9 mouse cellular contexts compared by ENCODE assay signal in the genomic region with DNA sequence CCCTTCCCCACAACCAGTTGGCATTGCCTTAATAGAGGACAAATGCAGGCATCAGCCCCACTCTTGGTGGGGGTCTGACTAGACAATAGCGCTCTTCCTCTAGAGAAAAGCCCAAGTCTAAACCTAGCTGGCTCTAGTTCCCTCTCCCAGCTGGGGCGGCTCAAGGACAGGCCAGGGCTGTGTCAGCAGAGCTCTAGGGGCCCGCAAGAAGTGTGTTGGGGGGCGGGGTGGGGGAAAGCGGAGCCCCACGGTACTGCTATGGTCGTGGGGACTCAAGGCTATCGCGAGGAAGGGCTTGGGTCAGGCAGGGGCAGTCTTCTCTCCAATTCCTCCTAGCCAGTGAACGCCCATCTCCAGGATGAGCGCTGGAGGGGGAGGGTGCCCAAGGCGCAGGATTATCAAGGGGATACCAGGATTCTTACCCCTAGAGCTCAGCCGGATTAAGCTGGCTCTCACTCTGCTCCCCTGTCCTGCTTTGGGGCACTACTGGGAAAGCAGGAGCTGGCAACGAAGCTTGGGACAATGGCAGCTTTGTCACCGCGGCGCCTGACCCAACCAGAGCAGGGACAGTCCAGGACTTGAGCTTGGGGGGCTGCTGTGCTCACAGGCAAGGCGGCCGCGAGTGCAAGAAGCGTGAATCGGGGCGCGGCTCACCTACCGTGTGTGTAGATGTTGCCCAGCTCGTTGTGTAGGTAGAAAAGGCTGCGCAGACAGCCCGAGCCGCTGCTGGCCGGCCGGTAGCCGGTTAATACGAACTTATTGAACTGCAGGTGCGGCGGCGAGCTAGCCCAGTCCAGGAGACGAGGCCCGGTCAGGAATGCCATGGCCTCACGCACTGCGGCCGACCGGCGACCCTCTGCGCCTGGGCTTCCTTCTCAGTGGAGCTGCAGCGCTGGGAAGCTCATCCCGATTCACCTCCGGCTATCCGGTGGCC. TPM values are rescaled to one million over a fixed set of nuclear protein-coding genes. Genes with fewer than 3 reads are reported as not detected.
DNase-seq lines count a peak whose midpoint lies in the region; ATAC-seq and TF ChIP-seq lines count a peak whose summit lies in the region.
"Had no signal": no experiment of that assay in that cellular context is flagged by ENCODE, and none has a peak within 500 bp of the region (broad histone marks: within the 10 kb centered on the region; RNA-seq: fewer than 3 reads in every experiment).

No protein-coding gene starts in this region.

- DNase-seq in layer of hippocampus, adult 11-12 months (ENCODE audit: low spot score): peak; percentile 60
- DNase-seq in layer of hippocampus, adult 8-10 months (ENCODE audit: low spot score in 2 of 2): no peak
- DNase-seq in Patski (ENCODE audit: low read depth, low spot score): no peak
- DNase-seq in intestine, embryonic 14.5 days (ENCODE audit: low spot score): peak; percentile 85
- peak; percentile 32 for DNase-seq in lung, postnatal 36 days

- H3K4me3 ChIP-seq in intestine, embryonic 14.5 days (ENCODE audit: low read depth, low read length): peak overlapping the region; percentile 51
- H3K4me3 ChIP-seq in stomach, embryonic 14.5 days (ENCODE audit: low read depth, low read length): peak overlapping the region; percentile 73

- 0 out of 2 replicates have a peak, but pooled peaks cover 25% of the 10 kb centered on the region for H3K36me3 ChIP-seq in intestine, embryonic 14.5 days (ENCODE audit: control insufficient read depth, insufficient read depth, low read length)
- peaks cover 9% of the 10 kb centered on the region; the same call in 1 of the 2 replicates for H3K36me3 ChIP-seq in stomach, embryonic 14.5 days (ENCODE audit: control insufficient read depth, insufficient read depth, low read length)

- in situ Hi-C loops in Patski (cut with MboI; ENCODE audit: low pct_unique_long_range_greater_than_20kb): no loop called here

- WGBS in intestine, embryonic 14.5 days: 2% methylated on average over 47 of the region's 48 CpGs
- WGBS in stomach, embryonic 14.5 days: 1% methylated on average over 48 of the region's 48 CpGs

- peak overlapping the region; percentile 44 for H3K9ac ChIP-seq in intestine, embryonic 14.5 days (ENCODE audit: low read length)
- peak overlapping the region; percentile 51 for H3K9ac ChIP-seq in stomach, embryonic 14.5 days (replicated peaks; ENCODE audit: low read depth, low read length)

- H3K9me3 ChIP-seq in intestine, embryonic 14.5 days (ENCODE audit: control insufficient read depth, low read length): no peaks in the 10 kb centered on the region
- no peaks in the 10 kb centered on the region for H3K9me3 ChIP-seq in stomach, embryonic 14.5 days (ENCODE audit: control insufficient read depth, low read depth, low read length)

- H3K27me3 ChIP-seq in Patski: no peaks in the 10 kb centered on the region
- peaks cover 47% of the 10 kb centered on the region for H3K27me3 ChIP-seq in intestine, embryonic 14.5 days (replicated peaks; ENCODE audit: control insufficient read depth, insufficient read depth, low read length)
- peaks cover 27% of the 10 kb centered on the region for H3K27me3 ChIP-seq in stomach, embryonic 14.5 days (ENCODE audit: control insufficient read depth, insufficient read depth, low read length)

- H3K4me1 ChIP-seq in intestine, embryonic 14.5 days (replicated peaks; ENCODE audit: control insufficient read depth, insufficient read depth, low read length): peaks cover 25% of the 10 kb centered on the region; the same call in 1 of the 2 replicates
- H3K4me1 ChIP-seq in stomach, embryonic 14.5 days (ENCODE audit: control insufficient read depth, insufficient read depth, low read length): peaks cover 11% of the 10 kb centered on the region; the same call in 1 of the 2 replicates

- TF ChIP-seq CTCF in Patski (IDR thresholded peaks at IDR 0.05): no peak

- POLR2A ChIA-PET in Patski (lab: Charles Lee): interaction anchor here (1.2 kb wide), 1 partner anchor 13 kb away, joined by 4 read pairs; no protein-coding TSS in a partner anchor

- ATAC-seq in Patski: peak; percentile 11
- peak; percentile 10; the same call in 1 of the 2 replicates for ATAC-seq in erythroblast, adult 5-6 weeks (replicated peaks; ENCODE audit: low FRiP score, poor library complexity, severe bottlenecking)
- ATAC-seq in intestine, embryonic 14.5 days (replicated peaks; ENCODE audit: low FRiP score, low TSS enrichment, low read depth): peak; percentile 29; the same call in 1 of the 2 replicates
- ATAC-seq in stomach, embryonic 14.5 days (ENCODE audit: insufficient number of reproducible peaks, insufficient read depth, low FRiP score, low read depth): peak; percentile 3; the same call in 1 of the 2 replicates
- no peak for ATAC-seq in megakaryocyte-erythroid progenitor cell, adult 5-6 weeks (replicated peaks; ENCODE audit: low FRiP score, low TSS enrichment, poor library complexity, severe bottlenecking)

- peak overlapping the region; percentile 83 for H3K4me2 ChIP-seq in intestine, embryonic 14.5 days (ENCODE audit: low read length)
- peak overlapping the region; percentile 99 for H3K4me2 ChIP-seq in stomach, embryonic 14.5 days (replicated peaks; ENCODE audit: low read depth, low read length)

- no peak overlapping the region for H3K27ac ChIP-seq in intestine, embryonic 14.5 days (ENCODE audit: low read depth)
- peak overlapping the region; percentile 22; the same call in 1 of the 2 replicates for H3K27ac ChIP-seq in stomach, embryonic 14.5 days (ENCODE audit: low read length)

- CTCF ChIA-PET in Patski (lab: Charles Lee): interaction anchor here (0.9 to 1.6 kb wide), 6 partner anchors 9 to 33 kb away, joined by 3 to 5 read pairs (median 4); no protein-coding TSS in a partner anchor

RNA-seq across cellular contexts. Expression of a gene that starts 1.2 kb away (rescaled TPM):
- 10 to 100 TPM; 53.1 to 56.9 (median 53.6) TPM for total RNA-seq in layer of hippocampus, adult 8-10 months (2022)
- 7.3 TPM for polyA plus RNA-seq in Patski (2021)
- total RNA-seq in erythroblast, adult 5-6 weeks (2015; ENCODE audit: low replicate concordance): 1.2 TPM in 1 of 2 replicates, not detected in the other
- total RNA-seq in erythroblast, adult 5-6 weeks (2017; ENCODE audit: low replicate concordance): 1.4 and 4.3 TPM in 2 replicates
- polyA plus RNA-seq in intestine, embryonic 14.5 days (2014; fragmentation: Nextera tagmentation; extraction: Ambion mirVana): 18.4 and 18.6 TPM in 2 replicates
- 24.7 and 25.2 TPM in 2 replicates for polyA plus RNA-seq in stomach, embryonic 14.5 days (2014; fragmentation: Nextera tagmentation; extraction: Ambion mirVana)
- total RNA-seq in megakaryocyte-erythroid progenitor cell, adult 5-6 weeks (2014; fragmentation: Nextera tagmentation): 7.2 and 13.3 TPM in 2 replicates
- total RNA-seq in megakaryocyte-erythroid progenitor cell, adult 5-6 weeks (2017): 6.2 and 11.6 TPM in 2 replicates

RNA-seq across cellular contexts. Expression of a gene that starts 6.2 kb away (rescaled TPM):
- total RNA-seq in layer of hippocampus, adult 8-10 months (2022): 1 to 10 TPM in 1 of 4 experiments, under 1 TPM in 3; 0.51 to 1.3 (median 0.68) TPM
- polyA plus RNA-seq in Patski (2021): not detected
- total RNA-seq in erythroblast, adult 5-6 weeks (2015; ENCODE audit: low replicate concordance): not detected in 2 replicates
- not detected in 2 replicates for total RNA-seq in erythroblast, adult 5-6 weeks (2017; ENCODE audit: low replicate concordance)
- 0.16 and 0.19 TPM in 2 replicates for polyA plus RNA-seq in intestine, embryonic 14.5 days (2014; fragmentation: Nextera tagmentation; extraction: Ambion mirVana)
- polyA plus RNA-seq in stomach, embryonic 14.5 days (2014; fragmentation: Nextera tagmentation; extraction: Ambion mirVana): 0.45 and 0.69 TPM in 2 replicates
- total RNA-seq in megakaryocyte-erythroid progenitor cell, adult 5-6 weeks (2014; fragmentation: Nextera tagmentation): 0.52 TPM in 1 of 2 replicates, not detected in the other
- not detected in 2 replicates for total RNA-seq in megakaryocyte-erythroid progenitor cell, adult 5-6 weeks (2017)

RNA-seq across cellular contexts. Expression of a gene that starts 13.3 kb away (rescaled TPM):
- 1 to 10 TPM; 4.3 to 5.2 (median 4.7) TPM for total RNA-seq in layer of hippocampus, adult 8-10 months (2022)
- 13.3 TPM for polyA plus RNA-seq in Patski (2021)
- total RNA-seq in erythroblast, adult 5-6 weeks (2015; ENCODE audit: low replicate concordance): 10.0 and 14.2 TPM in 2 replicates
- total RNA-seq in erythroblast, adult 5-6 weeks (2017; ENCODE audit: low replicate concordance): 7.3 and 9.2 TPM in 2 replicates
- 53.6 and 57.9 TPM in 2 replicates for polyA plus RNA-seq in intestine, embryonic 14.5 days (2014; fragmentation: Nextera tagmentation; extraction: Ambion mirVana)
- 54.8 and 55.9 TPM in 2 replicates for polyA plus RNA-seq in stomach, embryonic 14.5 days (2014; fragmentation: Nextera tagmentation; extraction: Ambion mirVana)
- total RNA-seq in megakaryocyte-erythroid progenitor cell, adult 5-6 weeks (2014; fragmentation: Nextera tagmentation): 40.3 and 43.8 TPM in 2 replicates
- total RNA-seq in megakaryocyte-erythroid progenitor cell, adult 5-6 weeks (2017): 8.1 and 10.6 TPM in 2 replicates

RNA-seq across cellular contexts. Expression of a gene that starts 16.9 kb away (rescaled TPM):
- total RNA-seq in layer of hippocampus, adult 8-10 months (2022): under 1 TPM; 0.16 to 0.81 (median 0.32) TPM
- not detected for polyA plus RNA-seq in Patski (2021)
- total RNA-seq in erythroblast, adult 5-6 weeks (2015; ENCODE audit: low replicate concordance): not detected in 2 replicates
- not detected in 2 replicates for total RNA-seq in erythroblast, adult 5-6 weeks (2017; ENCODE audit: low replicate concordance)
- 0.04 TPM in 1 of 2 replicates, not detected in the other for polyA plus RNA-seq in intestine, embryonic 14.5 days (2014; fragmentation: Nextera tagmentation; extraction: Ambion mirVana)
- polyA plus RNA-seq in stomach, embryonic 14.5 days (2014; fragmentation: Nextera tagmentation; extraction: Ambion mirVana): 0.20 TPM in 1 of 2 replicates, not detected in the other
- total RNA-seq in megakaryocyte-erythroid progenitor cell, adult 5-6 weeks (2014; fragmentation: Nextera tagmentation): not detected in 2 replicates
- total RNA-seq in megakaryocyte-erythroid progenitor cell, adult 5-6 weeks (2017): not detected in 2 replicates
- total RNA-seq: neutrophil, adult 5-6 weeks had no signal

RNA-seq across cellular contexts. Expression of a gene that starts 31.9 kb away (rescaled TPM):
- 100 to 1,000 TPM; 324 to 395 (median 358) TPM for total RNA-seq in layer of hippocampus, adult 8-10 months (2022)
- 96.0 TPM for polyA plus RNA-seq in Patski (2021)
- total RNA-seq in erythroblast, adult 5-6 weeks (2015; ENCODE audit: low replicate concordance): 2.1 and 2.3 TPM in 2 replicates
- 3.8 and 4.7 TPM in 2 replicates for total RNA-seq in erythroblast, adult 5-6 weeks (2017; ENCODE audit: low replicate concordance)
- 58.6 and 69.4 TPM in 2 replicates for polyA plus RNA-seq in intestine, embryonic 14.5 days (2014; fragmentation: Nextera tagmentation; extraction: Ambion mirVana)
- polyA plus RNA-seq in stomach, embryonic 14.5 days (2014; fragmentation: Nextera tagmentation; extraction: Ambion mirVana): 54.3 and 57.3 TPM in 2 replicates
- 7.6 and 11.7 TPM in 2 replicates for total RNA-seq in megakaryocyte-erythroid progenitor cell, adult 5-6 weeks (2014; fragmentation: Nextera tagmentation)
- 12.5 and 15.4 TPM in 2 replicates for total RNA-seq in megakaryocyte-erythroid progenitor cell, adult 5-6 weeks (2017)

Comparison
In these comparisons a context has a peak if more than half of its experiments do, and no peak if none do; other contexts are left out.
1. DNase-seq: peak in layer of hippocampus, adult 11-12 months (single experiment), intestine, embryonic 14.5 days (single experiment) and lung, postnatal 36 days (single experiment); none in layer of hippocampus, adult 8-10 months (0 of 2) and Patski (single experiment).